Mouse (Mus musculus) testis, adult 2 months (tissue): ENCODE results near the gene Maz.
A peak's percentile ranks its signal among the peaks of the same experiment; 100 is the strongest.

Source experiments
- CTCF ChIP-seq: fragments of 200-500 bp; IDR thresholded peaks from 2 replicates; pipeline ENCODE4 v1.5.1; 2012; ENCODE audit warnings: low read depth, mild to moderate bottlenecking, inconsistent platforms, low read length, moderate library complexity; ENCODE audit not compliant: control insufficient read depth, insufficient read depth, insufficient replicate concordance
- POLR2A ChIP-seq: fragments of 200-500 bp; IDR thresholded peaks from 2 replicates; pipeline ENCODE4 v1.6.1; 2012; ENCODE audit warnings: low read depth, mild to moderate bottlenecking, inconsistent platforms, low read length, moderate library complexity; ENCODE audit not compliant: control insufficient read depth

DNA sequence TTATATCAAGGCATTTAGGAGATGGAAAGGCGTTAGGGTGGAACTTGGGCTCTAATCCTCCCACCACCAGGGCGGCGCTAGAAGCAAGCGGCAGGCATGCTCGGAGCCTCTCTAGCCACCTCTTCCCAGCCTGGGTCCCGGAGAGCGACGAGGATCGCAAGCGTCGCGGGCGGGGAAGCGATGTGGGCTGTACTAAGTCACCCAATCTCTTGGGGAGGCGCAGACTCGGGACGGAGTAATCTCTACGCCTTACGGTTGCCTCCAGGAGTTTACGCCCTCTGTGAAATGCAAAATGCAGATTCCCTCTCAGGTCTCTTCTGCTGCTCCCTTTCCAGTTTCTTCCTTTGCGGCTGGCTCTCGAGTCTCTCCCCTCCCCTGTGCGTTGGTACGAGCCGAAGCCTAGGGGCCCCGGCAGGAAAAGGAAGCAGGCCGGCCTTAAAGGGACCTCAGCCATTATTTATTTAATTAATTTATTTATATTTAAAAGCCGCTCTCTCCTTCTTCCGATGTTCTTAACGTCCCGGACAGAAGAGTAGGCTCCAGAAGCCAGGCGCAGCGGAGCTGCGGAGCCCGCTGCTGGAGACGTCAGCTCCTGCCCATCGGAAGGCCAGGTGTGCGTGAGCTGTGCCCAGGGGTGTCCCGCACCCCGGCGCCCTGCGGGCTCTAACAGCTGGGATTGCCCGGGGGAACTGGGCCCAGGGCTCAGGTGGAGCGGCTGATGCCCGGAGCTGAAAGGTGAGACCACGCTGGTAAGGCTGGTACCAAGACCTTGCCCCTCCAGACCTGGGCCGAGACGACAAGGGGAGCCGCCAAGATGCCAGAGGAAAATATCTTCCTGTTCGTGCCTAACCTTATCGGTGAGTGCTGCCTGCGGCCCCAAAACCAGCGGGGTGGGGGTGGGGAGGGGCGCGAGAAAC lies 50.6 kb downstream of the Maz start, which contains the start of gene Cdiptos:
- TF ChIP-seq POLR2A (peak; percentile 68), CTCF (peak; percentile 91)
